Mouse (Mus musculus) spleen, postnatal 36 days (tissue): Measurements from ENCODE around the gene Itga8.
A peak's percentile ranks its signal among the peaks of the same experiment; 100 is the strongest.

ENCODE experiments used
- DNase-seq, 2 experiments: peaks; one replicate each; pipeline ENCODE4 v3.0.0; 2022; ENCODE audit warnings: low spot score in 2 of 2, mixed read lengths in 1 of 2

Gene Itga8

GRCm38 (mm10) chr2:12294060-12294459 lies 7.7 kb downstream of the Itga8 start:
- DNase-seq, result no peak

GRCm38 (mm10) chr2:12293458-12293857 lies 8.3 kb downstream of the Itga8 start:
- DNase-seq, result no peak

DNA sequence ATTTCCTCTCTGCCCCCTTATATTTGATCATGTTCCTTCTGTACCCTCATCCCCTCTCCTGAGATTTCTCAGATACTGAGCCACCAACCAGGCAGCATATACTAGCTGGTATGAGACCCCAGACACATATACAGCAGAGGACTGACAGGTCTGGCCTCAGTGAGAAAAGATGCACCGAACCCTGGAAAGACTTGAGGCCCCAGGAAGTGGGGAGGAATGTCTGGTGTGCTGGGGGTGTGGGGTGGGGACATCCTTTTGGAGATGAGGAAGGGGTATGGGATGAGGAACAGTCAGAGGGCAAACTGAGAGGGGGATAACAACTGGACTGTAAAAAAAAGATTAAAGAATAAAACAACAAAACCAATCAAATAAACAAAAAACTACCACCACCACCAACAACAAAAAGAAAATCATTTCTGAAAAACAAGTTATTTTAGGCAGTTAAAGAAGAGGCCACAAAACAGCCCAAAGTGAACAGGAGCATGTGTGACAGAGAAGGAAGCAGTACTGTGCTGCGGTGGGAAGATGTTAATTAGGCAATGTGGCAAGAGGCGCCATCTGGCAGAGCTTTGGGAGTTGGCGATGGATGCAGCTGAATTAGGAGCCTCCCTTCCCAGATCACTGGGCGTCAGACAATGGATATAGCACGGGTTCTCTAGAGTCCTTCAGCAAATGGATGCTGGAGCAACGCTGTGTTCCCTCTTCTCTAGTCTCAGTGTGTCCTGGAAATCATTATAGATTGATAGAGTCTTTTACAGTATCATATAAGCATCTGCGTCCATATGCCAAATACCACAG lies 9.5 kb downstream of the Itga8 start:
- no peak for DNase-seq

- no peak for DNase-seq
Measured at GRCm38 (mm10) chr2:12290235-12290634, 11.5 kb downstream of the Itga8 start.

DNA sequence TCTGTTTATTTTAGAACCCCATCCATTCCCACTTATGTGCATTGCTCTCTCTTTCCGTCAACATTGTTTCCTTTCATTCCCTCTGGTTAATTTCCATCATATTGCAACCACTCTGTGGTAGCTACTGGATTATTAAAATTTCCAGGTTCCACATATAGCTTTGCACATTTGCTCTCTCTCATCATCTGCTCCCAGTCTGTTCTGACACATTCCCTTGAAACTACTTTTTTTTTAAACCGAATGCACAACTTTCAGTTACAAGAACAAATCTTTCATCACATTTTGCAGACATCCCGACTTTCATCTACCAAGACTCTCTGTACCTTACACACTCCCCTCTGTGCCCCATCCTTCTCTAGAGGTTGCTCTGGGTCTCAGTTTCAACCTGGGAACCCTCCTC lies 13.9 kb downstream of the Itga8 start:
- DNase-seq, result no peak

GRCm38 (mm10) chr2:12280664-12281063 lies 21.1 kb downstream of the Itga8 start:
- no peak for DNase-seq

DNA sequence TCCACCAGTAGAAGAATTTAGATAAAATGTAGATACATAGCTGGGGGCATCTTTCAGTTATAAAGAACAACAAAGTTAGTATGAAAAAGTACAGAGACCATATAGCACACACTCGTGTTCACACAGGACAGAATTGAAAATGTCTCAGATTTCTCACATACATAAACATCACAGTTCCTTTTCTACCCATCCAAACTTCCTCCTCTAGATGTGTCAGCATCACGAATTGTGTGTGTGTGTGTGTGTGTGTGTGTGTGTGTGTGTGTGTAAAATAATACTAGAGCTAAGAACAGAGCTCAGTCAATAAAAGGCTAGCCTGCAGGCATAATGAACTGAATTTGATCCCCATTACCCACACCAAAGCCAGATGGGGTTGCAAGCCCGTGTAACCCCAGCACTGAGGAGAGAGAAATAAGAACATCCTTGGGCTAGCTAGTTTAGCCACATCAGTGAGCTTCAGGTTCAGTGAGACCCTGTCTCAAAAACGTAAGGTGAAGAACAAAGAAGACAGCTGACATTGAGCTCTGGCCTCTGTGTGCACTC lies 22.6 kb downstream of the Itga8 start:
- no peak for DNase-seq

- no peak for DNase-seq
Measured at GRCm38 (mm10) chr2:12256635-12257317, 44.9 kb downstream of the Itga8 start.

GRCm38 (mm10) chr2:12255901-12256300 lies 45.8 kb downstream of the Itga8 start:
- no peak for DNase-seq

DNA sequence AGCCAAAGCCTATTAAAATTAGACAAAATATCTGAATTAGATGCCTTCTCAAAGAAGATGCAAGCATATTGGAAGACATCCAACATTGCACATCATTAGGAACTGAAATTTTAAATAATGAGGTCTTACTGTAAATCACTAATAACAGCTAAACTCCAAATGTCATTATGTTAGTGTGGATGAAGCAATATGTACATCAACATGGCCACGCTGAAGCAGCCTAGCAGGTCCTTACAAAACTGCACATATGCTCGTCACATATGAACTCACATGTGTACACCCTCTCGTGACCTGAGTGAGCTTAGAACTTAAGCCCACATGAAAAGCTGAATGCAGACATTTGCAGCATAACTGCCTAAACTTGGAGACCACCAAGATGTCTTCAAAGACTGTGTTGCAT lies 66.4 kb downstream of the Itga8 start:
- DNase-seq, result no peak

DNA sequence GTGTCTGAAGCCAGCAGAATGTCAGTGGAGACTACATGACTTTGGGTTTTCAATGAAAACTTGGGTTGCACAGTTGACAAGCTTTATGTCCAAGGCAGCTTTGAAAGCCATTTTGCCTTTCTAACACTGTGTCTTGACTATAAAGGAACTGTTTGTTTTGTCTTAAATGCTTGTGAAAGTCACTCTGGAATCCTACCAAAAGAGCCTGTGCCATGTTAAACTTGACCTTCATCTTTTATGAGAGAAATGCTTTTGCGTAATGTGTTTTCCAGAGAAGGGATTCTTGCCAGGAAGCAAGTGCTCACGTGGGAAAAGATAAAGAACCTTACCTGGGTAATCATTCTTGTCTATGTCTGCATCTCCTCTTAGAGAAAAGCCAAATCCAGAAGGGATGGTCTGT lies 72.0 kb downstream of the Itga8 start:
- DNase-seq, result no peak

- DNase-seq, result peak in 1 of 2 experiments; percentile 6
Measured at GRCm38 (mm10) chr2:12228335-12228734, 73.4 kb downstream of the Itga8 start.

- DNase-seq, result no peak
Measured at GRCm38 (mm10) chr2:12227243-12227642, 74.5 kb downstream of the Itga8 start.

GRCm38 (mm10) chr2:12226367-12226766 lies 75.4 kb downstream of the Itga8 start:
- no peak for DNase-seq

DNA sequence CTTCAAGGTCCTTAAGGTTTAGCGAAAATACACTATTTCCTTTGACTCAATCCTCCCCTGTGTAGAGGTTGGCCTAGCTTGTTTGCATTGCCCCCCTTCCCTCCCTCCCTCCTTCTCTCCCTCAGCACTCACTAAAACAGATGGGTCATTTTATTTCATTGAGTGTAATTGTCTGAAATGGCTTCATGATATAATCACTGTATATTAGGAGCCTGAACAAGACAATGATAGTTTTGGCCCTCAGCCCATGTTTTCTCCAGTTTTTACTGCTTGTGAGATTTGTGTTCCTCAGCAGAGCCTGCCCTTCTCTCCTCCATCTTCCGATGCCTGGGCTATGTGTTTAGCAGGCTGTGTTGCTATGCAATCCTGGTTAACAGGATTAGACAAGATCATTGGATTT lies 80.1 kb downstream of the Itga8 start:
- no peak for DNase-seq

DNA sequence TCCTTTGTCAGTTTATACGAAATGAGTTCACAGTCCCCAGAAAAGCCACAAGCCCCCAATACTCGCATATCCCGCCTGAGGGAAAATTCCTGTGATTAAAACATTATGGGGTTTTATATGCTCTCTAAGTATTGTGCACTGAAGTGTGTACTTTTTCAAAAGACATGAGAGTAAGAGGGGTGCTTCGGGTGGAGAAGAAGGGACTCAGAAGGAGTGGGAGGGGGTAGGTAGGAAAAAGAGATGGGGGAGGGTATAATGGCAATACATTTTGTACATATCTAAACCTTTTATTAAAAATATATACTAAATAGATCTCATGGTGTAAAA lies 88.3 kb downstream of the Itga8 start:
- DNase-seq, result no peak

DNA sequence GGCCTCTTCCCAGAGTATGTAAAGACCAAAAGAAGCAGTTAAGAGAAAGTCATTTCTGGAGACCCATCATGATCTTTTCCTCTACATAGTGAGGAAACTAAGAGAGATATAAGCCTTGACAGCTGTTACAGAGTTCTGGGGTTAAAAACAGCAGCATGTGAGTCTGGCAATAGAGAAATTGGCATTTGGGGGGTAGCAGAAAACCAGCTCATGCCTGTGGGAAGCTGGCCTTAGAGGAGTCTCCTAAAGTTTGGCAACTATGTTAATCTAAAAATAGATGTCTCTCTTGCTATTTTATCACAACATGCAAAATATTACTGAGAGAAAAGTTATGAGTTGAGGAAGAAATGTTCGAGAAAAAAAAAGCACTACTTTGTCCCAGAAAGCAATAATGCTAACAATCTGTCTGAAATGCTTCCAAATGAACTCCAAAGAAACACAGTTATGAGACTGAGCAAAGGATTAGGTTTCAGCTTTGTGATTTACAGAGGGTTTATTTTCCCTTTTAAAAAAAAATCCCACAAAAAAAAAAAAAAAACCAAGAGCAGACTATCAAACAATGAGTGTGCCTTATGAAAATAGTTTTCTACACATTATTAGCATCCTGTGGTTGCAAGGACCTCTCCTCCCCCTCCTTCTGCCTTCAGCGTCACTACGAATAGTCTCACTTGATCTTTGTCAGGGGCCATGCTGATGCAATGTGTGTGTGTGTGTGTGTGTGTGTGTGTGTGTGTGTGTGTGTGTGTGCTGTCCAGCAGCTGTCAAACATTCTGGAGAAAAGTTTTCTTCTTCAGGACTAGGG lies 88.9 kb downstream of the Itga8 start:
- DNase-seq, result no peak

DNA sequence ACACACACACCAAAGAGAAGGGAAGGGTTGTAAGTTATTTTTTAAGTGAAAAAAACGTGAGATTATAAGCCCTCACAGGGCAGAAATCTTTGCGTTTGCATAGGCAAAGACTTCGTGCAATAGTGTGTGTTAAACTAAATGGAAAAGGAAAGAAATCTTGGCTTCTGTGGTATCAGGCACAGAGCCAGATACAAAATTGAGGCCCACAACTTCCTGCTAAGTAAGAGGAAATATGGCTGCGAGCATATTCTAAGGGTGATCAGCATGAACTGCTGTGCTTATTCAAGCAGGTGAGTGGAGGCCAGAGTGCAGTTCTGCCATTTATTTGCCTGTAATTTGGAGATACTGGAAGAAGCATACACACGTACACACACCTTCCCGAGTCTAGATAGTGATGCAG lies 93.6 kb downstream of the Itga8 start:
- peak in 1 of 2 experiments; percentile 4 for DNase-seq

GRCm38 (mm10) chr2:12206353-12206752 lies 95.4 kb downstream of the Itga8 start:
- peak in 1 of 2 experiments; percentile 10 for DNase-seq

DNA sequence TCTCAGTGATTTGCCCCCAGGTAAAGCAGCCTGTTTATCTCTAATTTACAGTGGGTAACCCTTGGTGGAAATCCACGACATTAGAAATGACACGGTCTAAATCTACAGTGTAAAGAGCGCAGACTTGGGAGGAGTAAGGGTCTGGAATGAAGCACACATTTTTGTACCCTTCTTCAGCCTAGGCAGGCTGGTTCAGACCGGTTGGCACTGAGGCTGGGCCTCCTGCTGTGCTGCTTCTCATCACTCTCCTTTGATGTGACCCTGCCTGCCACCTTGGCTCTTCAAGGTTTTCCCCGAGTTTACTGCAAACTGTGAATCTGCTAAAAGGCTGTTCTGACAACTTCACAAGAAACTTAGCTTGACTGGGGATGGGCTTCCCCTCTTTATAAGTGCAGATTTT lies 95.8 kb downstream of the Itga8 start:
- DNase-seq, result no peak

GRCm38 (mm10) chr2:12203231-12203630 lies 98.5 kb downstream of the Itga8 start:
- no peak for DNase-seq

DNA sequence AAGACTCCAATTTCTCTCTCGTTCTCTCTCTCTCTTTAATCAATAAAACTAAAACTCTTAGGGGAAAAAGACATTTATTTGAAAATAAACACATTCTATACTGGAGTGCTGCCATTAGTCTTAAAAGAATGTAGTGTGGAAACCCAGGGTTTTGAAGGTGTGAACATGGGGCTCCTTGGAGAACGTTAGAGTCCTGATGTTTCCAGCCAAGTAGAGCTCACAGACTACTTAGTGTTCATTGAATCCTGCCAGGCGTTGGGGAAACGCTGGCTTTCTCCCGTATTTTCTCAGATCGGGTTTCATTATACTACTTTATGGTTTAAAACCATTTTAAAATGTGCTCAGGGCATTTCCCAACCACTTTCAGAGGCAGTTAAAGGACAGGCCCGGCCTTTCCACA lies 103.0 kb downstream of the Itga8 start:
- no peak for DNase-seq
